Mouse (Mus musculus): Measurements from ENCODE around the gene Ncor2.

GRCm38 (mm10) chr5:125203759-125204158 is 24.7 kb upstream of the Ncor2 start:
- TF ChIP-seq CTCF (IDR thresholded peaks at IDR 0.05; ENCODE audit: borderline replicate concordance, control insufficient read depth, extremely low read depth, insufficient read depth, low read length, poor library complexity) = no peak
- no peak for TF ChIP-seq POLR2A (IDR thresholded peaks at IDR 0.05; ENCODE audit: control insufficient read depth, extremely low read depth, insufficient read depth, low read length, poor library complexity)

Data from thymus, adult 2 months (tissue).